Mouse (Mus musculus) forebrain, postnatal 0 days (tissue): ENCODE data around the gene Hpcal1. TPM values are rescaled to one million over a fixed set of nuclear protein-coding genes. Genes with fewer than 3 reads are reported as not detected.

ENCODE experiments used
- ATAC-seq: fragments of 200-750 bp; cut with Nextera tagmentation; 2 replicates; pipeline ENCODE4 v1.8.0; 2017; ENCODE audit warnings: mild to moderate bottlenecking, moderate library complexity
- DNase-seq: peaks from one replicate; pipeline ENCODE4 v3.0.0-alpha.2; 2015
- H3K27ac ChIP-seq: fragments of 300-500 bp; sonication (generic); 2 replicates; pipeline ENCODE4 v1.5.1; 2014; ENCODE audit warnings: low read depth, mild to moderate bottlenecking, antibody characterized with exemption, low read length, moderate library complexity, mixed read lengths
- H3K27me3 ChIP-seq: fragments of 300-500 bp; sonication (generic); 2 replicates; pipeline ENCODE4 v1.6.1; 2014; ENCODE audit warnings: mild to moderate bottlenecking, low read length, mixed read lengths; ENCODE audit not compliant: insufficient read depth
- H3K36me3 ChIP-seq: fragments of 300-500 bp; sonication (generic); 2 replicates; pipeline ENCODE4 v1.6.1; 2014; ENCODE audit warnings: mild to moderate bottlenecking, moderate library complexity; ENCODE audit not compliant: insufficient read depth
- H3K4me1 ChIP-seq: fragments of 300-500 bp; sonication (generic); 2 replicates; pipeline ENCODE4 v1.6.1; 2014; ENCODE audit warnings: antibody characterized with exemption; ENCODE audit not compliant: insufficient read depth
- H3K4me2 ChIP-seq: fragments of 300-500 bp; sonication (generic); 2 replicates; pipeline ENCODE4 v1.6.1; 2014; ENCODE audit warnings: low read depth, mild to moderate bottlenecking, moderate library complexity
- H3K4me3 ChIP-seq: fragments of 300-500 bp; sonication (generic); 2 replicates; pipeline ENCODE4 v1.5.1; 2014; ENCODE audit warnings: low read depth, low read length, mixed read lengths
- H3K9ac ChIP-seq: fragments of 300-500 bp; sonication (generic); 2 replicates; pipeline ENCODE4 v1.6.1; 2014; ENCODE audit warnings: mild to moderate bottlenecking
- H3K9me3 ChIP-seq: fragments of 300-500 bp; sonication (generic); 2 replicates; pipeline ENCODE4 v1.6.1; 2016; ENCODE audit warnings: low read length
- CTCF ChIP-seq: sonication (generic); IDR thresholded peaks from 2 replicates; pipeline ENCODE4 v1.5.1; 2016; ENCODE audit warnings: antibody characterized with exemption, control low read depth, low read depth
- WGBS: fragments of 180-500 bp; shearing (Covaris S2); extraction: QIAGEN DNeasy Blood & Tissue Kit; methylation state at CpG from one replicate; pipeline ENCODE4 v1.1.7; 2014; 5-methylcytosine and 5-hydroxymethylcytosine counted together
- polyA plus RNA-seq: library from polyadenylated mRNA; unstranded; fragments of >200 nt; fragmentation: Nextera tagmentation; extraction: Ambion mirVana; gene quantifications from 2 replicates; pipeline ENCODE4 v1.2.1, GENCODE M21; 2015
- total RNA-seq: library from RNA; depleted of rRNA; stranded (reverse); fragments of >200 nt; gene quantifications from 2 replicates; pipeline ENCODE4 v1.2.3, GENCODE M21; 2014

Hpcal1 gene
- total and polyA plus RNA-seq, 2 experiments from 2014 or later: 46.9 to 76.7 TPM

- no peaks in the 10 kb centered on the region for H3K4me1 ChIP-seq
- DNase-seq (no peak), ATAC-seq (no peak)
- no peaks in the 10 kb centered on the region for H3K36me3 ChIP-seq
- no peaks in the 10 kb centered on the region for H3K27me3 ChIP-seq
- no peak overlapping the region for H3K27ac ChIP-seq
- no peak for TF ChIP-seq CTCF
- no peak overlapping the region for H3K4me3 ChIP-seq
- H3K9ac ChIP-seq: no peak overlapping the region
- WGBS: 56% methylated on average over 6 of the region's 6 CpGs
- no peak overlapping the region for H3K4me2 ChIP-seq
- no peaks in the 10 kb centered on the region for H3K9me3 ChIP-seq
These were observed 42.7 kb downstream of the Hpcal1 start for GRCm38 (mm10) chr12:17733114-17733904.

- no peak overlapping the region for H3K27ac ChIP-seq
- H3K4me2 ChIP-seq: no peak overlapping the region
- WGBS: 83% methylated on average over 6 of the region's 6 CpGs
- ATAC-seq (no peak), DNase-seq (no peak)
- no peak for TF ChIP-seq CTCF
- H3K36me3 ChIP-seq: no peaks in the 10 kb centered on the region
- H3K4me3 ChIP-seq: no peak overlapping the region
- no peaks in the 10 kb centered on the region for H3K4me1 ChIP-seq
- H3K9me3 ChIP-seq: no peaks in the 10 kb centered on the region
- no peak overlapping the region for H3K9ac ChIP-seq
- H3K27me3 ChIP-seq: no peaks in the 10 kb centered on the region
These were observed 45.7 kb downstream of the Hpcal1 start for GRCm38 (mm10) chr12:17736396-17736795.

GRCm38 (mm10) chr12:17736859-17737577 lies 46.4 kb downstream of the Hpcal1 start:
- no peaks in the 10 kb centered on the region for H3K36me3 ChIP-seq
- DNase-seq (no peak), ATAC-seq (no peak)
- H3K27ac ChIP-seq: no peak overlapping the region
- H3K4me2 ChIP-seq: no peak overlapping the region
- no peak overlapping the region for H3K4me3 ChIP-seq
- H3K27me3 ChIP-seq: no peaks in the 10 kb centered on the region
- WGBS: 85% methylated on average over 10 of the region's 10 CpGs
- H3K4me1 ChIP-seq: peaks cover 5% of the 10 kb centered on the region
- H3K9ac ChIP-seq: no peak overlapping the region
- no peak for TF ChIP-seq CTCF
- H3K9me3 ChIP-seq: no peaks in the 10 kb centered on the region

GRCm38 (mm10) chr12:17737808-17738207 lies 47.2 kb downstream of the Hpcal1 start:
- no peak overlapping the region for H3K9ac ChIP-seq
- H3K4me1 ChIP-seq: peaks cover 11% of the 10 kb centered on the region
- no peaks in the 10 kb centered on the region for H3K27me3 ChIP-seq
- WGBS: 96% methylated on average over 3 of the region's 3 CpGs
- H3K4me3 ChIP-seq: no peak overlapping the region
- no peak overlapping the region for H3K27ac ChIP-seq
- no peaks in the 10 kb centered on the region for H3K9me3 ChIP-seq
- no peaks in the 10 kb centered on the region for H3K36me3 ChIP-seq
- ATAC-seq (no peak), DNase-seq (no peak)
- no peak for TF ChIP-seq CTCF
- H3K4me2 ChIP-seq: no peak overlapping the region

- DNase-seq (no peak), ATAC-seq (no peak)
- WGBS: 56% methylated on average over 6 of the region's 6 CpGs
These were observed 47.8 kb downstream of the Hpcal1 start for GRCm38 (mm10) chr12:17738473-17738872.

GRCm38 (mm10) chr12:17740226-17740625 lies 49.6 kb downstream of the Hpcal1 start:
- H3K9ac ChIP-seq: no peak overlapping the region
- H3K9me3 ChIP-seq: no peaks in the 10 kb centered on the region
- 93% methylated on average over 1 of the region's 1 CpGs for WGBS
- ATAC-seq (no peak), DNase-seq (no peak)
- no peak overlapping the region for H3K4me2 ChIP-seq
- H3K4me3 ChIP-seq: no peak overlapping the region
- no peaks in the 10 kb centered on the region for H3K36me3 ChIP-seq
- peaks cover 11% of the 10 kb centered on the region for H3K4me1 ChIP-seq
- no peaks in the 10 kb centered on the region for H3K27me3 ChIP-seq
- TF ChIP-seq CTCF: no peak
- no peak overlapping the region for H3K27ac ChIP-seq

More at GRCm38 (mm10) chr12:17738473-17738872, 47.8 kb downstream of the Hpcal1 start:
- TF ChIP-seq CTCF: no peak
- no peaks in the 10 kb centered on the region for H3K9me3 ChIP-seq
- H3K9ac ChIP-seq: no peak overlapping the region
- H3K4me1 ChIP-seq: peaks cover 11% of the 10 kb centered on the region
- no peaks in the 10 kb centered on the region for H3K36me3 ChIP-seq
- no peaks in the 10 kb centered on the region for H3K27me3 ChIP-seq
- no peak overlapping the region for H3K4me2 ChIP-seq
- no peak overlapping the region for H3K4me3 ChIP-seq
- no peak overlapping the region for H3K27ac ChIP-seq
